Mouse (Mus musculus) stomach, postnatal 0 days (tissue): ENCODE results near the gene Rpap3. TPM values are rescaled to one million over a fixed set of nuclear protein-coding genes. Genes with fewer than 3 reads are reported as not detected.

Source experiments
- ATAC-seq: fragments of 200-750 bp; cut with Nextera tagmentation; 2 replicates; pipeline ENCODE4 v1.8.0; 2017; ENCODE audit not compliant: low FRiP score, low TSS enrichment
- DNase-seq: peaks from one replicate; pipeline ENCODE4 v3.0.0-alpha.2; 2016; ENCODE audit warnings: low spot score
- H3K27ac ChIP-seq: fragments of 300-500 bp; sonication (generic); replicated peaks from 2 replicates; pipeline ENCODE4 v1.5.1; 2014; ENCODE audit warnings: mild to moderate bottlenecking, control low read depth
- H3K27me3 ChIP-seq: fragments of 300-500 bp; sonication (generic); 2 replicates; pipeline ENCODE4 v1.6.1; 2014; ENCODE audit warnings: low read length; ENCODE audit not compliant: control insufficient read depth, insufficient read depth
- H3K36me3 ChIP-seq: fragments of 300-500 bp; sonication (generic); 2 replicates; pipeline ENCODE4 v1.6.1; 2014; ENCODE audit warnings: low read length, mixed read lengths; ENCODE audit not compliant: control insufficient read depth, insufficient read depth
- H3K4me1 ChIP-seq: fragments of 300-500 bp; sonication (generic); replicated peaks from 2 replicates; pipeline ENCODE4 v1.6.1; 2014; ENCODE audit warnings: antibody characterized with exemption; ENCODE audit not compliant: control insufficient read depth, insufficient read depth
- H3K4me2 ChIP-seq: fragments of 300-500 bp; sonication (generic); replicated peaks from 2 replicates; pipeline ENCODE4 v1.6.1; 2014; ENCODE audit warnings: low read depth, mild to moderate bottlenecking, control low read depth, moderate library complexity
- H3K4me3 ChIP-seq: fragments of 300-500 bp; sonication (generic); 2 replicates; pipeline ENCODE4 v1.5.1; 2014; ENCODE audit warnings: low read depth, low read length, control low read depth
- H3K9ac ChIP-seq: fragments of 300-500 bp; sonication (generic); 2 replicates; pipeline ENCODE4 v1.6.1; 2014; ENCODE audit warnings: mild to moderate bottlenecking, low read length, control low read depth, mixed read lengths
- H3K9me3 ChIP-seq: fragments of 300-500 bp; sonication (generic); 2 replicates; pipeline ENCODE4 v1.6.1; 2016; ENCODE audit warnings: low read length; ENCODE audit not compliant: control insufficient read depth
- CTCF ChIP-seq: IDR thresholded peaks from 2 replicates; pipeline ENCODE4 v1.5.1; 2016; ENCODE audit warnings: antibody characterized with exemption, low read depth, mild to moderate bottlenecking, moderate library complexity
- EP300 ChIP-seq: optimal IDR thresholded peaks from 2 replicates; pipeline ENCODE3; 2016; ENCODE audit warnings: antibody characterized with exemption
- WGBS: fragments of 180-500 bp; shearing (Covaris S2); extraction: QIAGEN DNeasy Blood & Tissue Kit; methylation state at CpG from one replicate; pipeline ENCODE4 v1.1.7; 2014; 5-methylcytosine and 5-hydroxymethylcytosine counted together
- polyA plus RNA-seq: library from polyadenylated mRNA; unstranded; fragments of >200 nt; fragmentation: Nextera tagmentation; extraction: Ambion mirVana; gene quantifications from 2 replicates; pipeline ENCODE4 v1.2.1, GENCODE M21; 2015

Gene Rpap3
- polyA plus RNA-seq, 1 experiment from 2014 or later, result 13.3 TPM

DNA sequence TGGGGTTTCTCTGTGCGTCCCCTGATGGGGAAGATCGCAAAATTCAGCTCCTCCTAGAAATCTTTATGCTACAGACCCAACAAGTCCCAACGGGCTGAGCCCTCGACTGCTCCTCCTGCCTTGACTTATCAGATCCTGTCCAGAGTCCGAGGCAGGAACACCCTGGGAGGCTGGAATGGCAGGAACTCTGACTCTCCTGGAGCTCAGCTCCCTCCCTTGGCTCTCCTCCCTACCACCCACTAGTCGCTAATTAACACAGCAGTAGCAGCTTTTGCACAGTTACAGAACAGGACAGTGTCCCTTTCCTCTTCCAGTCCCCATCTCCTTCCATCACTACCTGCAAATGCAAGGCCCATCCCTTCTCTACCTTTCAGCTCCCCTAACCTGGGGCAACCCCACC is 24.7 kb upstream of the Rpap3 start:
- ATAC-seq, result no peak
- H3K27me3 ChIP-seq, result no peaks in the 10 kb centered on the region
- H3K9ac ChIP-seq, result no peak overlapping the region
- H3K36me3 ChIP-seq, result no peaks in the 10 kb centered on the region
- no peak for DNase-seq
- H3K27ac ChIP-seq, result no peak overlapping the region
- no peak overlapping the region; the same call in 1 of the 2 replicates for H3K4me2 ChIP-seq
- no peaks in the 10 kb centered on the region for H3K4me1 ChIP-seq
- no peaks in the 10 kb centered on the region for H3K9me3 ChIP-seq
- 35% methylated on average over 6 of the region's 6 CpGs for WGBS
- no peak overlapping the region for H3K4me3 ChIP-seq
- TF ChIP-seq EP300 (no peak), CTCF (no peak)

DNA sequence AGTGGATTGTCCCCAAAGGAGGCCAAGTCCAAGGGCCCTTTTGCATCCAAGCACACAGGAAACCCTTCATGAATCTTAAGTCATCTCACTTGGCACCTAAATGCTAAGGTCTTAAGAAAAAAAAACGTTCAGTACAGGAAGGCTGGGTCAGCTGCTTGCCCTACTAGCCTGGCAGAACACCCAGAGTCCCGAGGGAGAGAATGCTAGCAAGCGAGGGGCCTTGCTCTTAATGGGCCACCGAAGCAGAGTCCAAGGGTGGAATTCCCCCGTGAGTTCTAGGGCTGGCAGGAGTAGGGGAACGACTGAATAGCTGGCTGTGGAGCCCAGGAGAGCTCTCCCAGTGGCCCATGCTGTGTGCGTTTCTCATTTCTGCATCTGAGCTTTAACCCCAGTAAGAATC is 23.2 kb upstream of the Rpap3 start:
- WGBS, result 58% methylated on average over 7 of the region's 7 CpGs
- no peaks in the 10 kb centered on the region for H3K9me3 ChIP-seq
- TF ChIP-seq CTCF, result no peak
- no peak for ATAC-seq
- no peak overlapping the region for H3K27ac ChIP-seq
- H3K4me3 ChIP-seq, result no peak overlapping the region
- no peak overlapping the region for H3K9ac ChIP-seq
- H3K4me1 ChIP-seq, result no peaks in the 10 kb centered on the region
- no peaks in the 10 kb centered on the region for H3K27me3 ChIP-seq
- no peak for DNase-seq
- H3K36me3 ChIP-seq, result no peaks in the 10 kb centered on the region
- no peak overlapping the region for H3K4me2 ChIP-seq

DNA sequence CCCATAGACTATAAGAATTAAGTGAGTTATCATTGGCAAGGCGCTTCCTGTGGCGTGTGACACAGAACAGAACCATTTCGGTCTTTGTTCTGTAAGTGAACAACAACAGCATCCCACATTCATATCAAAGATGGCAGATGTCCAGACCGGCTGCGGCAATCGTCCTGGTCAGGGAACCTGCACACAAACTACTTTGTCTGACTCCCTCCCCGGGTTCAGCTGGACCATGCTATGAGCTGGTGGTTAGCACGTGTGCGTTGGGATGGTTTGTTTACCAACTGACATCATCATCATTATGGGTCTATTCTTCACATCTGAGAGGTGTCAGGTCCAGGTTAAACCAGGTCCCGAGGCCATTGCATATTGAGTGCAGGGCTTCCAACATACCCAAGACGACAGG is 22.8 kb upstream of the Rpap3 start:
- TF ChIP-seq CTCF, result no peak
- no peak for TF ChIP-seq EP300
- no peak overlapping the region for H3K9ac ChIP-seq
- H3K4me1 ChIP-seq, result no peaks in the 10 kb centered on the region
- no peak overlapping the region for H3K4me3 ChIP-seq
- H3K36me3 ChIP-seq, result no peaks in the 10 kb centered on the region
- no peak overlapping the region for H3K4me2 ChIP-seq
- no peaks in the 10 kb centered on the region for H3K9me3 ChIP-seq
- WGBS, result 70% methylated on average over 11 of the region's 11 CpGs
- no peak for ATAC-seq
- no peaks in the 10 kb centered on the region for H3K27me3 ChIP-seq
- no peak overlapping the region for H3K27ac ChIP-seq
- no peak for DNase-seq

DNA sequence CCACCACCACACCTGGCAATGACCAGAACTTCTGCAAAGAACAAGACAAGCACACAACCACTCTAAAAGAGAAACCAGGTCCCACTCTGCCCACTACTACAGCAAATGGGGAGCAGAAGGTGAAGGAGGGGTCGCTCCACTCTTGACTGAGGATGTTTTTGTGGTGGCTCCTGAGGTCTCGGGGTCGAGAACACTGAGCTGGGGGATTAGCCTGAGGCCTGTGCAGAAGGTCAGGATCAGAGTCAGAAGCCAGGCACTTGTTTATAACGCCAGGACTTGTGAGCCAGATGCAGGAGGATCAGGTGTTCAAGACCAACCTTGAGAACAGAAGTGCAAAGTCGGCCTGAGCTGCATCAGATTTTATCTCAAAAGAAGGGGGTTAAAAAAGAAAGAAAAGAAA is 21.9 kb upstream of the Rpap3 start:
- no peak overlapping the region for H3K9ac ChIP-seq
- H3K4me1 ChIP-seq, result no peaks in the 10 kb centered on the region
- no peaks in the 10 kb centered on the region for H3K27me3 ChIP-seq
- WGBS, result 71% methylated on average over 5 of the region's 5 CpGs
- H3K27ac ChIP-seq, result no peak overlapping the region
- ATAC-seq (no peak), DNase-seq (no peak)
- H3K36me3 ChIP-seq, result no peaks in the 10 kb centered on the region
- TF ChIP-seq CTCF (no peak), EP300 (no peak)
- H3K4me3 ChIP-seq, result no peak overlapping the region
- no peak overlapping the region for H3K4me2 ChIP-seq
- H3K9me3 ChIP-seq, result no peaks in the 10 kb centered on the region

DNA sequence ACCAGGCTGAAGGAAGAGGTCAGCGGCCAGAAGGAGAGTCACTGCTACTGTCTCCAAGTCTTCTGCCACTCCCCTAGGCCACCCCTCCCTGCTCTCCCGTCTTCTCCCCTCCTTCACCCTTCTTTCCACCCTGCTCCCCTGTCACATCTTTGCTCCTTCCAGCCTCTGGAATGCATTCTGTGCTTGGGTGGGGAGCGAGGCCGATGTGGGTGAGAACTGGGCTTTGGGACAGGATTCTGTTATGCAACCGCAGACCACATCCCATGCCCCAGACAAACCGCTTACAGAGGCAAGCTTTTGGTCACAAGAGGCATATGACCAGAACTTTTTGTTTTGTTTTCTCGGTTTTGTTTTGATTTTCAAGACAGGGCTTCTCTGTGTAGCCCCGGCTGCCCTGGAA is 21.4 kb upstream of the Rpap3 start:
- DNase-seq (no peak), ATAC-seq (no peak)
- H3K4me2 ChIP-seq, result no peak overlapping the region
- TF ChIP-seq EP300, result no peak
- no peak for TF ChIP-seq CTCF
- no peak overlapping the region for H3K9ac ChIP-seq
- WGBS, result 49% methylated on average over 8 of the region's 8 CpGs
- H3K27me3 ChIP-seq, result no peaks in the 10 kb centered on the region
- H3K36me3 ChIP-seq, result no peaks in the 10 kb centered on the region
- H3K9me3 ChIP-seq, result no peaks in the 10 kb centered on the region
- H3K27ac ChIP-seq, result no peak overlapping the region
- H3K4me3 ChIP-seq, result no peak overlapping the region
- no peaks in the 10 kb centered on the region for H3K4me1 ChIP-seq

DNA sequence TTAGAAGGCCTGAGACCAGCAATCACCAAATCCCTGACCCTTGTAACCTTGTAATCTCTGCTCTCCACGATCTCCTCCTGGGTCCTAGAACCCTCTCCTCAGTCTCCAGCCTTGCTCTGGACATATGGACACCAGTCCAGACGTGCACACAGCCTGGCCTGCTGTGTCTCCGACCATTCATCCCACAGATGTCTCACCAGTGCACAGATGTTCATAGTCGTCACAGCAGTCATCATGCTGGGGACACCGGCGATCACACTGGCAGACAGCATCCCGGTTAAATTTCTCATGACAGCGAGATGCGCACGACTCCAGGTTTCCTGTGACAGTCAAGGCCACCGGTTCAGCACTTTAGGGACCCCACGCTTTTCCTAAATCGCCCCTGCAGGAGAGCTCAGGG is 20.7 kb upstream of the Rpap3 start:
- H3K9me3 ChIP-seq, result no peaks in the 10 kb centered on the region
- no peak for ATAC-seq
- WGBS, result 82% methylated on average over 13 of the region's 13 CpGs
- TF ChIP-seq EP300 (no peak), CTCF (no peak)
- H3K9ac ChIP-seq, result no peak overlapping the region
- H3K4me3 ChIP-seq, result no peak overlapping the region
- no peak for DNase-seq
- no peaks in the 10 kb centered on the region for H3K36me3 ChIP-seq
- no peak overlapping the region; the same call in 1 of the 2 replicates for H3K27ac ChIP-seq
- H3K27me3 ChIP-seq, result no peaks in the 10 kb centered on the region
- no peak overlapping the region for H3K4me2 ChIP-seq
- no peaks in the 10 kb centered on the region for H3K4me1 ChIP-seq
